Mouse (Mus musculus): Measurements from ENCODE around the gene Frrs1l. TPM values are rescaled to one million over a fixed set of nuclear protein-coding genes. Genes with fewer than 3 reads are reported as not detected.

Gene Frrs1l
- 0.01 TPM in 1 of 2 replicates, not detected in the other for polyA plus RNA-seq (2012; rRNA removed)

DNA sequence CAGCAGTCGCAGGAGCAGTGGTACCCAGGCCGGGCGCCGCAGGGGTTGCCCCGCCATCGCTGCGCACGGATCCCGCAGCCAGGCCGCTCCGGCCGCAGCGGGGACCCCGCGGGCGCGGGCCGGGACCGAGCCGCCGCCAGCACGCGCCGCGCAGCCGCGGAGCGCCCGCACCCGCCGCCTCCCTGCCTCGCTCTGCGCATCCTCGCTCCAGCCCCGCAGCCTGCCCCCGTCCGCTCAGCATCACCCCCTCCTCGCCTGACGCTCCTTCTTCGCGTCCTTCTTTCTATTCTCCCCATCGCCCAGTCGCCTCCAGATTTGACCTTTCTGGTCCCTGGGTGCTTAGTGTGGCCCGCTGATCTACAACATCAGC, at the start of gene Frrs1l:
TSS of gene Frrs1l (minus strand) at position 177 of the 370 bp plus-strand sequence.

GRCm38 (mm10) chr4:56946641-56947640, 43.2 kb downstream of the Frrs1l start, which contains the start of gene Tmem245:
Gene Tmem245, minus strand, starts transcription at chr4:56947437.

Other genes with a start within 250 kb of the Frrs1l start
- 0.05 TPM in 1 of 2 replicates, not detected in the other for gene Actl7b, start 248.9 kb downstream of the Frrs1l start, polyA plus RNA-seq (2012; rRNA removed)
- gene Actl7a, start 247.0 kb downstream of the Frrs1l start, polyA plus RNA-seq (2012; rRNA removed) = not detected in 2 replicates
- 9.7 and 11.6 TPM in 2 replicates for gene Elp1, start 188.1 kb downstream of the Frrs1l start, polyA plus RNA-seq (2012; rRNA removed)
- 1.3 and 1.4 TPM in 2 replicates for gene Fam206a, start 188.0 kb downstream of the Frrs1l start, polyA plus RNA-seq (2012; rRNA removed)
- gene Ctnnal1, start 125.2 kb downstream of the Frrs1l start, polyA plus RNA-seq (2012; rRNA removed) = 4.5 and 5.8 TPM in 2 replicates
- gene Tmem245, start 43.0 kb downstream of the Frrs1l start, polyA plus RNA-seq (2012; rRNA removed) = 2.0 and 2.6 TPM in 2 replicates
- 13.7 TPM in 2 replicates for gene Epb41l4b, start 153.0 kb upstream of the Frrs1l start, polyA plus RNA-seq (2012; rRNA removed)